Mouse (Mus musculus): ENCODE data around the gene Tns3. TPM values are rescaled to one million over a fixed set of nuclear protein-coding genes. Genes with fewer than 3 reads are reported as not detected.

Gene Tns3
- polyA plus RNA-seq, 1 experiment = 24.2 TPM

DNA sequence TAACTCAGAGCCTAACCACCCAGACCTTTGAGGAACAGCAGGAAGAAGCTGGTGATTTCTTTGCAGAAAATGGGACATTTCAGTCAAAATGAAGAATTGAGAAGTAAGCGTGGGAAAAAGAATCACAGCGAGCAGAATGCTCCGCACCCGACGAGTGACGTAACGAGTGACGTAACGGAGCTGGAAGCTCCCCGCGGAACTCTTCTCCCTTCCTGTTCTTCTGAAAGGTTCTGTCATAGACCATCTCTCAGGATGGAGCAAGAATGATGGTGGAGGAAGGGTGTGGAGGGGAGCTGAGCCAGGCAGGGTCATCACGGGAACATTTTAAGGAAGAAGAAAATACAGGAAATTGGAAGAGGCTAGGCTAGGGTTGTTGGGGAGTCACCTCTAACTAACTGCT, 54.5 kb downstream of the Tns3 start:
- TF ChIP-seq POLR2A (IDR thresholded peaks at IDR 0.05; ENCODE audit: extremely low read depth, insufficient read depth, low read length) = no peak
- TF ChIP-seq CTCF (IDR thresholded peaks at IDR 0.05; ENCODE audit: extremely low read depth, insufficient read depth, low read length) = no peak
- no peak overlapping the region for H3K27ac ChIP-seq (ENCODE audit: insufficient read depth, low read length)
- H3K4me3 ChIP-seq (ENCODE audit: insufficient read depth, low read length) = no peak overlapping the region
- H3K4me1 ChIP-seq (ENCODE audit: control insufficient read depth, insufficient read depth, low read length) = no peaks in the 10 kb centered on the region

DNA sequence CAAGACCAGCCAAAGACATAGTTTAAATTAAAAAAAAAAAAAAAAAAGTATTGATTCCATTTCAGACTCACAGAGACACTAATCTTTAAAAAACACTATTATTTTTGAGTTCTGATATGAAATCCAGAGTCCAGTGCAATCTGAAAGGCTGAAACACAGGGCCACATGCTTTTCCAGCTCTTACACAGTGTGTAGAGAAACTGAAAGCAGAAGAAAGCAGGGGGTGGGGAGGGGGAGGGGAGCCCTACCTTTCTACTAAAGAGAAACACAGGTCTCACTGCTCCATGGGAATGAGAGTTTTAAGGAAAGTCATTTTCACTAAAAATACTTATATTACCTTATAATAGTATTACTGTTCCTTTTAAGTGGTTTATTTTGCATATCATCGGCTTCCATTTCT, 57.2 kb downstream of the Tns3 start:
- Histone ChIP-seq H3K27ac (ENCODE audit: insufficient read depth, low read length) (no peak overlapping the region), H3K4me1 (ENCODE audit: control insufficient read depth, insufficient read depth, low read length) (no peaks in the 10 kb centered on the region), H3K4me3 (ENCODE audit: insufficient read depth, low read length) (no peak overlapping the region)
- no peak for TF ChIP-seq CTCF (IDR thresholded peaks at IDR 0.05; ENCODE audit: extremely low read depth, insufficient read depth, low read length)
- no peak for TF ChIP-seq POLR2A (IDR thresholded peaks at IDR 0.05; ENCODE audit: extremely low read depth, insufficient read depth, low read length)

DNA sequence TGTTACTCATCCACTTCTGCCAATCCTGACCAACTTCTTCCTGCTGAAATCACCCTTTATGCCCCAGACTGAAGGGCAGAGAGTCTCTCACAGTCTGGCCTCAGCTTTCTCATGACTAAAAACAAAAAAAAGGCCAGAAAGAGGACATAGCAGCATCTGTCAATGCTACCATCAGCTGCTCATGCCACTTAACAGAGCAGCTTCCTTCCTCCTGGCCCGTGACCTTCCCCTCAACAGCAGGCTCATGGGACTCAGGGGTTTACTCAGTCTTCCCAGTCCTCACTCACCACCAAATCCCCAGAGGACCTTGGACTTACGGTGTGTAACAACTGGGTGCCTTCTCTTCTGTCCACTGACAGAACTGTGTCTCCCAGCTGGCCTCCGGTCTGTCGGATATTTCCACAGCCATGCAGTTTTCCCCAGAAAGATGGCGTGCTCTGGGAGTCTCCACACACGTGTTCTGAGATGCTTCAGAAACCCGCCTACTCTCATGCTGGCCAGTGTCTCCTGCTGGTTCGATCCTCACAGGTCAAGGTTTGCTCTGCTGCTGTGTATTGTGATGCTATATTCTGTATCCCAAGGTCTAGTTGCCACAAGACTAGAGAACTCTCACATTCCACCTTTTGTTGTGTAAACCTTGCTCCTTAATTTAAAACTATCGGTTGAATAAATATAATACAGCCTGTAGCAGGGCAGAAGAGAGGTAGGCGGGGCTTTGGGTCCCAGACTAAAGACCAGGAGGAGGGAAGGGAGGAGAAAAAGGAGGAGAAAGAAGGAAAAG, 59.4 kb downstream of the Tns3 start:
- H3K4me3 ChIP-seq (ENCODE audit: insufficient read depth, low read length) = no peak overlapping the region
- H3K4me1 ChIP-seq (ENCODE audit: control insufficient read depth, insufficient read depth, low read length) = no peaks in the 10 kb centered on the region
- H3K27ac ChIP-seq (ENCODE audit: insufficient read depth, low read length) = no peak overlapping the region
- TF ChIP-seq POLR2A (IDR thresholded peaks at IDR 0.05; ENCODE audit: extremely low read depth, insufficient read depth, low read length) = no peak
- no peak for TF ChIP-seq CTCF (IDR thresholded peaks at IDR 0.05; ENCODE audit: extremely low read depth, insufficient read depth, low read length)

DNA sequence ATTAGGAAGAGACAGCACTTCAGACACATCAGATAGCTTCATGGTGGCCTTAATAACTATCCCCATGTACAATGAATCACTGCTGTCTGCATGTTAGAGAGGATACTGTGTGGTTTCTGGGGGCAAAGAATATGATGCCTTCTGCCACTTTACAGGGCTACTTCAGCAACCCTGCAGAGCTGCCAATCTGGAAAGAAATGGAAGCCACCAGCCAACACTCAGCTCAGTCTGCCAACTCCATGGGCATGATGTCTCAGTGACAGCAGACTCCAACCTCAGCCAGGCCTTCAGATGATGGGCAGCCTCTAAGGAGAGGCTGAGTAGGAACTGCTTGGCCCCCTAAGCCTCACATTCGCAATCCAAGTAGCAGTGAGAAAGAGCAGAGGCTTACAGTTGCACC, 61.7 kb downstream of the Tns3 start:
- Histone ChIP-seq H3K27ac (ENCODE audit: insufficient read depth, low read length) (no peak overlapping the region), H3K4me3 (ENCODE audit: insufficient read depth, low read length) (no peak overlapping the region), H3K4me1 (ENCODE audit: control insufficient read depth, insufficient read depth, low read length) (no peaks in the 10 kb centered on the region)
- TF ChIP-seq CTCF (IDR thresholded peaks at IDR 0.05; ENCODE audit: extremely low read depth, insufficient read depth, low read length) (no peak), POLR2A (IDR thresholded peaks at IDR 0.05; ENCODE audit: extremely low read depth, insufficient read depth, low read length) (no peak)

DNA sequence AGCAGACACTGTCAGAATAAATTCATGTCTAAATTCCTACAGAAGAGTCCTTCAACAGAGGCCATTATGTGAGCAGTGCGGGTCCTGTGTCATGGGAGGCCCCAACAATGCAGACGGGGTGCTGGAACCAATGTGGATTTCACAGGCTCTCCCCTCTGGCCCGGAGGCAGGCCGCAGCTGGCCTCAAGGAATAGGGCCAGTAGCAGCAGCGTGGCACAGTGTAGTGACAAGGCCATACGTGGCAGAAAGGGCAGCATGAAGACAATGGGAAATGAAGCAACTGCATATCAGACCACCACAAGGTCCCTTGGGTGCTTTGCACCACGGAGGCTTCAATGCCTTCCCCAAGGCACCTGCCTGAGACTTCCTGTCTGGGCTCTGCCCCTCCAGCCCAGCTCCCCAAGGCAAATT, 62.9 kb downstream of the Tns3 start:
- Histone ChIP-seq H3K4me3 (ENCODE audit: insufficient read depth, low read length) (no peak overlapping the region), H3K4me1 (ENCODE audit: control insufficient read depth, insufficient read depth, low read length) (no peaks in the 10 kb centered on the region), H3K27ac (ENCODE audit: insufficient read depth, low read length) (no peak overlapping the region)
- no peak for TF ChIP-seq CTCF (IDR thresholded peaks at IDR 0.05; ENCODE audit: extremely low read depth, insufficient read depth, low read length)
- no peak for TF ChIP-seq POLR2A (IDR thresholded peaks at IDR 0.05; ENCODE audit: extremely low read depth, insufficient read depth, low read length)

DNA sequence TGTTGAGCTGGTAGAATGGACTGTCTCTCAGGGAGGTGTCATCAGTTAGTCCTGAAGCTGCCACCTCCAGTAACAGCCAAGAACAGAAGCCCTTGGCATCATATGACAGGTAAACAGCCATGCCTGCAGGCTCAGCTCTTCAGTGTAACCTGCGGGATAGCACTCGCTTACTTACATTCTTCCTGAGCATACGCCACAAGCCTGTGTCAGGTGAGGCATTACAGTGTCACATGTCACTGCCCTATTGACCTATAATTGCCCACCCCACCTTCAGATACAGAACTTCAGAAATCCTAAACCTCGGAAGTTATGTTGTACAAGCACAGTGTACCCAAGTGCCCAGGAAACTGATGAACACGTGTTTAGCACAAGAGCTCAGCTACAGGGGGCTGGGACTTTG, 68.7 kb downstream of the Tns3 start:
- no peak overlapping the region for H3K27ac ChIP-seq (ENCODE audit: insufficient read depth, low read length)
- H3K4me3 ChIP-seq (ENCODE audit: insufficient read depth, low read length) = no peak overlapping the region
- TF ChIP-seq CTCF (IDR thresholded peaks at IDR 0.05; ENCODE audit: extremely low read depth, insufficient read depth, low read length) (no peak), POLR2A (IDR thresholded peaks at IDR 0.05; ENCODE audit: extremely low read depth, insufficient read depth, low read length) (no peak)
- no peaks in the 10 kb centered on the region for H3K4me1 ChIP-seq (ENCODE audit: control insufficient read depth, insufficient read depth, low read length)

DNA sequence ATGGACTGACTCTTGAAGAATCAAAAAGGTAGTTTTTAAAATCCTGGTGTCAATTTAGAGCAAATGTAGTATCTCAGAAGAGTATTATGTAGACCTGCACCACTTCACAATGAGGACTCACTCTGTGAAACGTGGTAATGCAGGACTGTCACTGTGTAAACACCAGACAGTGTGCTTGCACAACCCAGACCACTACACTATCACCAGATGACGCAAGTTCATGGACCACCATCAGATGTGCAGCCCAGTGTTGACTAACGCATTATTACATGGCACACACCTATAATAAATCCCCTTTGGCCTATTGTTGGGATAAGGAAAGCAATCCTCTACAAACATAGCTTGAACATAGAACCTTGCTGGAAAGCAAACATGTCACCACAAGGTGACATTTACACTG, 71.2 kb downstream of the Tns3 start:
- TF ChIP-seq CTCF (IDR thresholded peaks at IDR 0.05; ENCODE audit: extremely low read depth, insufficient read depth, low read length) = no peak
- TF ChIP-seq POLR2A (IDR thresholded peaks at IDR 0.05; ENCODE audit: extremely low read depth, insufficient read depth, low read length) = no peak
- Histone ChIP-seq H3K4me3 (ENCODE audit: insufficient read depth, low read length) (no peak overlapping the region), H3K27ac (ENCODE audit: insufficient read depth, low read length) (no peak overlapping the region), H3K4me1 (ENCODE audit: control insufficient read depth, insufficient read depth, low read length) (no peaks in the 10 kb centered on the region)

DNA sequence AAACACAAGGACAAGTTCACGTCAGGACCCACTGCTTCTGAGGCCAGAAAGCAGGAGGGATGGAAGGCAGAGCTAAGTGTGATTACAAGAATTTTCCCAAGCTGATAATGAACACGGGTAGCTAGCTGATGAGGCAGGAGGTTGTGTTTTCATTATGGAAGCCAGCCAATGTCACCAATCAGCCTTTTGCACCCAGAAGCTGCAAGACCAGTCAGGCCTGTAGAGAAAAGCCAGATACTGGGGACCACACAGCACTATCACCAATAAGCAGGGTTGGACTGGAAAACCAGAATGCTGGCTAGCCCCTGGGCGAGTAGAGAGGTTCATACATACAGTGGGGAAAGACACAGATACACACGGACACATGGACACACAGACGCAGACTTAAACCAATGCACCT, 73.1 kb downstream of the Tns3 start:
- TF ChIP-seq POLR2A (IDR thresholded peaks at IDR 0.05; ENCODE audit: extremely low read depth, insufficient read depth, low read length) (no peak), CTCF (IDR thresholded peaks at IDR 0.05; ENCODE audit: extremely low read depth, insufficient read depth, low read length) (no peak)
- no peak overlapping the region for H3K4me3 ChIP-seq (ENCODE audit: insufficient read depth, low read length)
- H3K27ac ChIP-seq (ENCODE audit: insufficient read depth, low read length) = no peak overlapping the region
- no peaks in the 10 kb centered on the region for H3K4me1 ChIP-seq (ENCODE audit: control insufficient read depth, insufficient read depth, low read length)

DNA sequence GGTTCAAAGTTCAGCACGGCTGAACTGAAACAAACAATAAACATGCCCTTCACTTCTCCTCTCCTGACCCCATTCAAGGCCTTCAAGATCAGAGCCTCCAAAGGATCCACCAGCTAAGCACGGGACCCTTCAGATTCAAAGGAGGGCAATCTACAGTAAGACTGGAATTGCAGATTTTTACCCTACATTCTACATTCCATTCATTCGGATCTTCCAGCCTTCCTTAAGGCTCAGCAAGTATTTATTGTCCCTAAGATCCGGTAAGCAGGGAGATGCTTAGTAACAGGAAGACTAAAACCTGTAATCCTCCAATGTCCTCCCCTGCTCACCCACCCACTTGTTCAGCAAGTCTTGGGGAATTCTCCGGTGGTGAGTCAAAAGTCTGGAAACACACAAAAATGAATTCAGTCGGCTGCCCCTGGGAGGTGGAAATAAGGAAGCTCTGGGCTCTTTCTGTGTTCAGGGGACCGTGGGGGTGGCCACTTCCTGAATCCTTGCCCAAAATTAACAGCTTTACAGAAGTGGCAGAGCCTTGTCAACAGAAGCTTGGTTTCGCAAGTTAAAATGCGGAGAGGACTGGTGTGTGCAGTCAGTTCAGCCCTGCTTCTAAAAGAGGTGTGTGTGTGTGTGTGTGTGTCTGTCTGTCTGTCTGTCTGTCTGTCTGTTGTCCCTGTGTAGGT, 75.0 kb downstream of the Tns3 start:
- no peak for TF ChIP-seq POLR2A (IDR thresholded peaks at IDR 0.05; ENCODE audit: extremely low read depth, insufficient read depth, low read length)
- no peak for TF ChIP-seq CTCF (IDR thresholded peaks at IDR 0.05; ENCODE audit: extremely low read depth, insufficient read depth, low read length)
- Histone ChIP-seq H3K4me3 (ENCODE audit: insufficient read depth, low read length) (no peak overlapping the region), H3K27ac (ENCODE audit: insufficient read depth, low read length) (no peak overlapping the region; the same call in 1 of the 2 replicates), H3K4me1 (ENCODE audit: control insufficient read depth, insufficient read depth, low read length) (no peaks in the 10 kb centered on the region)

DNA sequence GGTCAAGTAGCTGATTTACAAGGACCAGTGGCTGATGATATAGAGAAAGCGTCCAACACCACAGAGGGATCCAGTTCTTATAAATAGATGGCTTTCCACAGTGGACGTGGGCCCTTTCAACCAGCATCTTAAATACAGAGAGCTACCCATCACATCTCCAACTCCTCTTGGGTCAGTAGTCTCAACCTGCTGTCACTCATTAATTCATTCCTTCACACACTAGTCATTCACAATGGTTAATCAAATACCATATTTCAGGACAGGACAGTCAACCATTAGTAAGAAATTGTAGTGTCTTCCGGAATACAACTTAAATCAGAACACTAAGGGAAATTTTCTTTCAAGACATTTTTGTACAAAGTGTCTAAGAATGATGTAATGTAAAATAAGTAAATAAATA, 76.4 kb downstream of the Tns3 start:
- TF ChIP-seq CTCF (IDR thresholded peaks at IDR 0.05; ENCODE audit: extremely low read depth, insufficient read depth, low read length) = no peak
- Histone ChIP-seq H3K4me1 (ENCODE audit: control insufficient read depth, insufficient read depth, low read length) (no peaks in the 10 kb centered on the region), H3K27ac (ENCODE audit: insufficient read depth, low read length) (no peak overlapping the region), H3K4me3 (ENCODE audit: insufficient read depth, low read length) (no peak overlapping the region)
